Mouse (Mus musculus): ENCODE results near the gene AL732309.1. TPM values are rescaled to one million over a fixed set of nuclear protein-coding genes. Genes with fewer than 3 reads are reported as not detected.

Gene AL732309.1
- total RNA-seq (2015), result 4.7 TPM in 2 replicates
- total RNA-seq (2017), result 1.7 TPM in 1 of 2 replicates, not detected in the other

DNA sequence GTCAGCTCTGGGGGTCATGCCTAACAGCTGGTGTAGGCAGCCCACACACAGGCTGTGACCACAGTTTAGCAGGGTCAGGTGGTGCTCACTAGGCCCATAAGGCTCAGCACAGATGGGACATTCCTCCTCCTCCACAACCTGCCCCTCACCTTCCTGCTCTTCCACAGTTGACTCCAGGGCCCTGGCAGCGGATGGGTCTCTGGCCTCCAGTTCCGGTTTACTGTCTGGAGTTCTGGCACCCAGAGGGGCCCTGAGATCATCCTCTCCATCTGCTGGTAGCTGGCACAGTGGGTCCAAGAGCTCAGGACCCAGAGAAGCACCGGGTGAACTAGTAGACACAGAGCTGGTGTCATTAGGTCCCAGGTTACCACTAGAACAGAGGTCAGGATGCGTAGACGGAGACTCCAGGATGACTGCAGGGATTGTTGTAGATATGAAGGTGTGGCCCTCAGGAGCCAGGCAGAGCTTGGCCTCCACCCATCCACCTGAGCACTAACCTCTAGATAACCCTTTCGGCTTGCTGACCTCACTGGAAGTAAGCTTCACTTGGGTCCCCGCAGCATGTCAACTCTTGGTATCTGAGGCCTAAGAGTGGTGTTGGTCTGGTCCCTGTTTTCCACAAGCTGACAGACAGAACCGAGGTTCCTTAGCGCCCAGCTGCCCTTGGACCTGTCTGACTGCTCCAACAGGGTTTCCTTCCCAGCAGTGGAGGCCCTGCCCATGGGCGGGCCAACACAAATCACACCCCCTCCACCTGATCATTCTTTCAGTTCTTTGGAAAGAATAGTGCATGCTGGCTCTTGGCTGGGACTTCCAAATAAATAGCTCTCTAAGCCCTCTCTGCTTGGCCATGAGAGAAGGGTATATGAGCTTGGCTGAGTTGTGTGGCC is at the start of gene AL732309.1:
TSS of gene AL732309.1 (minus strand) at position 681 of the 890 bp plus-strand sequence.
- ATAC-seq (ENCODE audit: poor library complexity, severe bottlenecking), result no peak

DNA sequence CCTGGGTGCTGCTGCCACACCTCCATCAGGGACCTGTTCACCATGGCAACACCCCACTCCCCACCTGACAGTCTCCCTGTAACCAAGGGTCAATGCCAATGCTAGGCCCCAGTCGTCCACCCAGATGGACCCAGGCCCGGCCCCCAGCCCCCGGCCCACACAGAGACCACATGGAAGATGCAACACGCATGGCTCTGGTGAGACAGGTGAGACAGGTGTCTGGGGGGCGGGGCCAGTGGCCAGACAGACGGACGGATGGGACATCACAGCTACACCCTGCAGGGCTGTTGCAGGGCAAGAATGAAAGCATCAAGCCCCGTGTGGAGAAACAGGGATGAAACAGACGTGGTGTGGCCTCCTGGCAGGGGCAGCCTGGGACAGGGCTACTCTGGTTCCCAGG is 47.0 kb upstream of the AL732309.1 start:
- no peak for ATAC-seq (ENCODE audit: poor library complexity, severe bottlenecking)

DNA sequence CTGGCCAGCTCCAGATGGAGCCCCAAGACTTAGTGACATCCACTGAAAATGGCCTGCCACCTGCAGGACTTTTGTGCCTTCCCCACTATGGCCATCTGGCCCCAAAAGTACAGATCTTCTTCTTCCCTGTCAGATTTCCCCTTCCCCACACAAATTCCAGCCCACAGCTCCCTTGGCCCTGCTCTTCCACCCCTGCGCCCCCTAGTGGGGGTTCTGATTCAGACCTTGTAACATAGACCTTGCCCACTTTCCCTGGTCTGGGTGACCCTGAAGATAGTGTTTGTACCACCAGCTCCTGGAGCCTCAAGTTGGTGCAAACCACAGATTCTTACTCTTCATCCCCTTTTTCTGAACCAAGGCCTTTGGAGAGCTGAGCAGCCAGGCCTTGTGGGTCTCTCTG is 46.2 kb upstream of the AL732309.1 start:
- peak; percentile 82 for ATAC-seq (ENCODE audit: poor library complexity, severe bottlenecking)

DNA sequence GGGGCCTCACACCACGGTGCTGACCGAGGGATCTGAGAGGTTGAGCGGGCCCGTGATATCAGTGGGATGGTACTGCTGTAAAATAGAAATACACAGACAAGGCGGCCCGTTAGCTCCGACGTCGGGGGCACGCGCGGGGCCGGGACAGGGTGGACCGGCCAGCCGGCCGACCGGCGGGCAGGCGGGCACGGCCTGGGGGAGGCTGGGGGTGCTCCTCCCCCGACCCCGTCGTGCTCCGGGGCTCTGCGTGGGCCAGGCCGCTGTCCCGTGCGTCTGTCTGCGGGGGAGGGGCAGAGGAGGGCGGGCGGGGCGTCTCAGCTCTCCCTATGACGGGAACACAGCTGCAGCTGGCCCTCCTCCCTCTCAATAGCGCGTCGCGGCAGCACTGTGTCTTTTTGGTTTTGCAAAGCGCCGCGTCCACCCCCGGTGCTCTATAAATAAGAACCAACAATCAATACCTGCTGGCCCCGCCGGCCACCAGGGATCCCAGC is 45.4 kb upstream of the AL732309.1 start:
- ATAC-seq (ENCODE audit: poor library complexity, severe bottlenecking), result no peak

DNA sequence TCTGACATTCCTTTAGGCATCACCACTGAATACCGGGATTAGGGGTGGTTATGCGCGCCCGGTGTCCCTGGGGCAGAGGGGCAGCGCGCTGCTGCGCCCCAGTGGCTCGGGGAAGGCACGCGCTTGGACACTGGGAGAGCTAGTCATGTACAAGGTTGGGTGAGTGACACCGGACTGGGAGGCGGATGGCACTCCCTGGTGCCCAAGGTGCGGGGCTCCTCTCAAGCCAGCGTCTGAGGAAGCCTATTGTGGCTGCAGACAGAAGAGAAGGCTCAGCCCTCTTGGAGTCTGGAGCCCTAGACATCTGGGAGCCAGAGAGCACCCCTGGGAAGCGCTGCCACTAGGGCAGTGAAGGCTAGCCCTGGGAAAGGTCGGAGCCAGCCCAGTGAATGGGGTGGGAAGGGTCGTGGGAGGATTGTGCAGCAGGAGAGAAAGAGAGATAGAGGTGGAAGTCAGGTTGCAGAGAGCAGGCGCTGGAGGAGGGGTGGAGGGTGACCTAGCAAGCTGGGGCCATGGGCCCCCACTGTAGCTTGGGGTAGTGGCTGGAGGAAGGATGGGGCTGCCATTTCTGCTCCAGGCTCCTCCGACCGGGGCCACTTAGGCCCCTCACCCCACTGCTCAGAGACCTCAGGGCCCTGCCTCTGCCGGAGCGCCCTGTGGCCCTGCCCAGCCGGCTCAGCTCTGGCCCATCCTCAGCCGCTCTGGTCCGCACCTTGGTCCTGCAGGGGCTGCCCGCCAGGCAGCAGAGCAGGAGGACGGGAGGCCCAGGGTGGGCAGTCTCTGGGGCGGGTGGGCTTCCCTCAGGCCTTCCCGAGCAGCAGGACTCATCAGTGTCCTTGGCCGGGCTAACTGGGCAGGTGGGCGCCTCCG is 44.8 kb upstream of the AL732309.1 start:
- ATAC-seq (ENCODE audit: poor library complexity, severe bottlenecking), result no peak

DNA sequence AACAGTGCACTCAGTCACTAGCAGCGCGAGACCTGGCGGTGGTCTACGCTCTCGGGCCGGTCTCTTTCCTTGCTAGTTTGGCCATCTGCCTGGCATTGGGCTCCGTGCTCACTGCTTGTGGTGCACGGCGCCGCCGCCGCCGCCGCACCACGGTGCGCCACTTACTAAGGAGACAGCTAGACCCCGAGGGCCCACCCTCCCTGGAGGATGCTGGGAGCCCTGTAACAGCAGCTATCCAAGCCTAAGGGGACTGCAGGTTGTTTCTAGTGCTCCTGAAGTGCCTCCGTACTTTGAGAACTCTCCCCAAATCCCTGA is 44.1 kb upstream of the AL732309.1 start:
- no peak for ATAC-seq (ENCODE audit: poor library complexity, severe bottlenecking)

DNA sequence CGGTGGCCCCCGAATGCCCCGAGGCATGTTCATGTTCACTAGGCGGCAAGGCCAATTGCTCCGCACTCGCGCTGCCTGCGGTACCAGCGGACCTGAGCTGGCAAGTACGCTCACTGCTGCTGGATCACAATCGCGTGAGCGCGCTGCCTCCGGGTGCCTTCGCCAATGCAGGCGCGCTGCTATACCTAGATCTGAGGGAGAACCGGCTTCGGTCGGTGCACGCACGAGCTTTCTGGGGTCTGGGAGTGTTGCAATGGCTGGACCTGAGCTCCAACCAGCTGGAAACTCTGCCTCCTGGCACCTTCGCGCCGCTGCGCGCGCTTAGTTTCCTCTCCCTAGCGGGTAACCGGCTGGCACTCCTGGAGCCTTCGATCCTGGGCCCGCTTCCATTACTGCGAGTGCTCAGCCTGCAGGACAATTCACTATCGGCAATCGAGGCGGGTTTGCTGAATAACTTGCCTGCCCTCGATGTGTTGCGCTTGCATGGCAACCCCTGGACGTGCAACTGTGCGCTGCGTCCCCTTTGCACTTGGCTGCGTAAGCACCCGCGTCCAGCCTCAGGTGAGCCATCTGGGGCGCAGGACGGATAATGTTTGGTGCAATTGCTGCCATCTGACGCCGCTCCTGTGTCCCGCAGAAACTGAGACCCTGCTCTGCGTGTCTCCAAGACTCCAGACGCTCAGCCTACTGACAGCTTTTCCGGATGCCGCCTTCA is 43.6 kb upstream of the AL732309.1 start:
- ATAC-seq (ENCODE audit: poor library complexity, severe bottlenecking), result no peak

DNA sequence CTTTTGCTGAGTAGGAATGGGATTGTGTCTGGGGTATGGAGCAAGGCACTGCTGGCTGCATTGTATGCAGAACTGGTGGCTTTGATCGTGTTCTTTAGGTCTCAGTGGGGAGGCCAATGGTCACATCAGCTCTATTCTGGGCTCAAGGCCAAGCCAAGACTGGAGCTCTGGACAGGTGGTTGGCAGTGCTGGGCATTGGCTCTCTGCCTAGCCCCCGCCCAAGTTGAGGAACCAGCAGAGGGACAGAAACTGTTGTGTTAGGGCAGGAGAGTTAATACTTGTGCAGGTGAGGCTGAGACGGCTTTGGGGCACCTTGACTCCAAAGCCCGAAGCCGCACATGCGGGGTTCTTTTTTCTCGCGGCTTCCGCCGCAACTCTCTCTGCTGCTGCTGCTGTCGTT is 43.0 kb upstream of the AL732309.1 start, which contains the start of gene Lrrc26:
TSS of gene Lrrc26 (plus strand) at position 265 of the 400 bp plus-strand sequence.
- ATAC-seq (ENCODE audit: poor library complexity, severe bottlenecking), result no peak

DNA sequence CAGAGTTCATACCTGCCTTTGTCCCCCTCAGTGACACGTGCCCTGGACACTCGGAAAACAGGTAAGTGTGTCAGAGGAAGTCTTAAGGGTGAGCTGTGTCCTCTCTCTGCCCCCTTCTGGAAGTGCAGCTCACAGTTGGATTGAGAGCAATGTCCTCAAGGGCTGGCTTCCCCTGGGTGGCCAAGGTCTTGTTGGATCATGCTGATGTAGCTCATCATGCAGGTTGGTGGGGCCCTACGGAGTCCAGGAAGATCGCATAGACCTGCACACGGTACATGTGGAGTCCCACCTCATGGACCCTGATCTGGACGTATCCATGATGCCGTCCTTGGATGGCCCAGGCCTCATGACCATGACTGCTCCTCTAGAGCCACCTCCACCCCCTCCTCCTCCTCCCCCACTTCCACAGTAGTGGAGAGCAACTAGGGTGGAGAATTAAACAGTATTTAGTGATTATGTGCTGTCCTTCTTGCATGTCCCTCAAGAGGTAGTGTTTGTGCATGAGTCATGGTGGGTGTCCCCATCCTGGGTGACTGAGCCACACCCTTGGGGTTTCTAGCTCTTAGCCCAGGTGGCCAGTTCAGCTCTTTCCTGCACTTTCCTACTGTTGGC is 42.2 kb upstream of the AL732309.1 start:
- ATAC-seq (ENCODE audit: poor library complexity, severe bottlenecking), result no peak

DNA sequence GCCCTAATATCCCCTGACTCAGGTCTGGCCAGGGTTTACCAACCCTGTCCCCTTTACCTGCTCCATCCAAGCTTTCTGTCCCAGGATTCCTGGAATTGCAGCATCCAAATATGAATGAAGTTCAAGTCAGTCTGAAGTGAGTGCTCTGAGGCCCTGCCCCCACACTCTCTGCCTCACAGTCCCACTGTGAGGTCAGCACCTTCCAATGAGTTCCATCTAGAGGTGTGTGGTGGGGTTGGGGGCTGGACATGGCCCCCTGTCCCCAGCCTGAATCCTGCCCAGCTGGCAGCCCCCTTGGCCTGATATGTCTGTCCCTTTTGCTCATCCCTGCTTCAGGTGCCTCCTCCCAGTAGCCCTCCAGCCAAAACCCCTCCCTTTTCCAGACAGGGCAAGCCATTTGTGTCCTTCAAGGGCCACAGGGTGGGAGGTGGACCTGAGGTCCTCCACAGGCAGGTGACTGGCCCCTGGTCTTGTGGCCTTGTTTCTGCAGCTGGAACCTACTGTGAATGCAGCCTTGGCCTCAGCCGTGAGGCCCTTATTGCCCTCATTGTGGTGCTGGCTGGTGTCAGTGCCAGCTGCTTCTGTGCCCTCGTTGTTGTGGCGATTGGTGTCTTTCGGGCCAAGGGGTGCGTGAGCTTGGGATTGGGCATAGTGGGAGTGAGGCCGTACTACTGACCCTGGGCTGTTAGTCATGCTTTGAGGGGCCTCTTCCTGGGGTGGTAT is 41.4 kb upstream of the AL732309.1 start, which contains the start of gene Tmem210:
TSS of gene Tmem210 (plus strand) at position 219 of the 723 bp plus-strand sequence.
- ATAC-seq (ENCODE audit: poor library complexity, severe bottlenecking), result no peak

DNA sequence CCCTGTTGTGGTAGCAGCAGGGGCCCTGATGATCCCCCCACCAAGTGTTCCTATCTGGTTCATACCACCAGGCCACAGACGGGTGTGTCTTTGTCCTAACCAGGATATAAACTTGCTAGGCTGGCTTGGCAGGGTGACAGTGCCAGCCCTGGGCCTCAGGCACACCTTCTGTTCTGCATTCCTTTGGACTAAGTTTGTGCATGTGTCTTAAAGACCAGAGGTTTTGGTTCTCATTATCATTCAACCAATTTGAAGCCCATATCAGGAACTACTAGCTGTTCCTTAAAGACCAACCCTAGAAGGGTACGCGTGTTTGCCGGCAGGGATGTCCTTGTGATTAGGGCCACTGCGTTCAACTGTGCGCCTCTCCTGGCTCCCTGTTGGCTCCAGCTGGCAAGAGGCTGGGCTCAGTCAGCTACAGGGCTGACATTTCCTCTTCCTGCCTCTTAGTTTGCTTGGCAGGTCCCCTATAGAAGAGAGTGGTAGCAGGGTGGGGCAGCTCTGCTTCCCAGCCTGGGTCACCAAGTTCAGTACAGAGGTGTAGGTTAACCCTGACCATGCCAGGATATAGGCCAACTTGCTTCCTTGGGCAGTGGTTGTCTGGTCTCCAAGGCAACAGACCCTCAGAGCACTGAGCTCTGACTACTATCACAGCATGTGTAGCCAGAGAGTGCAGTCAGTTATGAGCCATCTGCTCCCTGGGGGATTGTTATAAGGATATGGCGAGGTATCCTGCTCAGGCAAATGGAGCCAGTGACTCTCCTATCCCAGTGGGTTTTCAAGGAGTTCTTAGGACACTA is 40.4 kb upstream of the AL732309.1 start:
- no peak for ATAC-seq (ENCODE audit: poor library complexity, severe bottlenecking)

DNA sequence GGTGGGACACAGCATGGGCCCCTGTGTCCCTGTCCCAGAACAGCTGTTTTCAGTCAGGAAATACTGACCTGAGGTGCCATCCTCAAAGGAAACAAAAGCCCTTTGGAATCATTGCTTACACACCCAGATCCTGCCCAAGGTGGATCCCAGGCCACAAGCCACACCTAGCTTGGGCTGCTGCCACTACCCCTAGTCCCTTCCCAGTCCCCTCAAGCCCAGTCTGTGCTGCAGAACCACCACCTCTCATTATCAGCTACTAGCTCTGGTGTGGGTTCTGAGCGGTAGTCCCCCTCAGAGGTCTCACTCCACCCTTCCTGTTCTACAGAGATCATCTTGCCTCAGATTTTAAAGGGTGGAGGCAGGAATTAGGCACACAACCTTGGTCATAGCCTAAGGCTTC is 39.7 kb upstream of the AL732309.1 start:
- ATAC-seq (ENCODE audit: poor library complexity, severe bottlenecking), result no peak

DNA sequence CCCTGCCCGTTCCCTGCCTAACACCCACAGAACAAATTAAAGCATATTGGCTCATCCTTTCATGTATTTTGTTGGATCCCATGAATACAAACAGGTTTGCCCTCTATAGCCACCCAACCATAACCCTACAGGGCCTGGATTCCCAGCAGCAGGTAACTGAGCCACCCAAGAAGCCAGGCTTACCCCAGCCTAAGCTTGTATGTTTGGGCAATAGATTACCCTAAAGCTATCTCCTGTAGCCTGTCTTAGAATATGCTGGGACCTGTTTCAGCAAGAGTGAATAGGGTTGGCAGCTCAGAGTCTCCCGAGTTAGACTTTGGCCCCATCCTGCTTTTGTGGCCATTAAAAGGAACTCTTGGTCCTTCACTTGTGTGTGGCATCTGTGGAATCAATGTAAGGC is 38.9 kb upstream of the AL732309.1 start:
- ATAC-seq (ENCODE audit: poor library complexity, severe bottlenecking), result no peak

DNA sequence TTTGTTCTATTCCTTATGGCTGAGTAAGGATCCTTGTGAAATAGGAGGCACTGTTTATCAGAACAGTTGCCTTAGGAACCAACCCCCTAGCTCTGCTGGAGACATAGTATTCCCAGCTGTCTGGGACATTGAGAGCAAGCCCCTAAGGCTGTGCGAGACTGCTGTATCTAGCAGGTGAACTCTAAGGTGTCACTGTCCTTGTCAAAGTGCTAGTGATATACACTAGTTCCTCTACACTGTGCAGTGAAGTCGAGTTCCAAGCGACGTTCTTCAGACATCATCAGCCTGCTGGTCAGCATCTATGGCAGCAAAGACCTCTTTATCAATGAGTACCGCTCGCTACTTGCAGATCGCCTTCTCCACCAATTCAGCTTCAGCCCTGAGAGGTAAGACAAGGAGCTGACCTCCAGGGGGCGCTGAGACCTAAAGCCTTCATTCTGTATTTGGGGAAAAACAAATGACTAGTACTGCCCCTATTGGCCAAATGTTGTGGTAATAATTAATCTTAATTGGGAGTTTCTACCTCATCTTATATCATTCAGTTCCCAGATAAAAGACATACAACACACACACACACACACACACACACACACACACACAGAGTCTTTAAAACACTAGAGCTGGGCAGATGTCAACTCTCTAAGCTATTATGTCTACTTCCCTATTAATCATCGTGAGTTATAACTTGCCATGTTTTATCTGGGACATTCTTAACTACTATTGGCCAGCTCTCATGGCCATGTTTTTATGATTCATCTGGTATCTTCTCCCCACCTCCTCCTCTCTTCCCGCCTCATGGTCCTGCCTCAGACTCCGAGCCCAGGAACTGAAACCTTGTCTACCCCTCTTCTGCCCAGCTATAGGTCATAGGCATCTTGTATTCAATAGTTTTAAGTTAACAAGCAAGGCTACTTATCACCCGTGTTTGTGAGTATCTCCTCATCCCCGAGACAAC is 32.5 kb upstream of the AL732309.1 start:
- peak; percentile 87 for ATAC-seq (ENCODE audit: poor library complexity, severe bottlenecking)

DNA sequence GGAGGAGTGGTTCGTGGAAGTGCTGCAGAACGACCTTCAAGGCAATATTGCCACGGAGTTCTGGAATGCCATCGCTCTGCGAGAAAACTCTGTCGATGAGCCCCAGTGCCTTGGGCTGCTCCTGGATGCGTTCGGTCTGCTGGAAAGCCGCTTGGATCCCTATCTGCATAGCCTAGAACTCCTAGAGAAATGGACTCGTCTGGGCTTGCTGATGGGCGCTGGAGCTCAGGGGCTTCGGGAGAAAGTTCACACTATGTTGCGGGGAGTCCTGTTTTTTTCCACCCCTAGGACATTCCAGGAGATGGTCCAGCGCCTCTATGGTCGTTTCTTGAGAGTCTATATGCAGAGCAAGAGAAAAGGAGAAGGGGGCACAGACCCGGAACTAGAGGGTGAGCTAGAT is 26.3 kb upstream of the AL732309.1 start:
- no peak for ATAC-seq (ENCODE audit: poor library complexity, severe bottlenecking)

DNA sequence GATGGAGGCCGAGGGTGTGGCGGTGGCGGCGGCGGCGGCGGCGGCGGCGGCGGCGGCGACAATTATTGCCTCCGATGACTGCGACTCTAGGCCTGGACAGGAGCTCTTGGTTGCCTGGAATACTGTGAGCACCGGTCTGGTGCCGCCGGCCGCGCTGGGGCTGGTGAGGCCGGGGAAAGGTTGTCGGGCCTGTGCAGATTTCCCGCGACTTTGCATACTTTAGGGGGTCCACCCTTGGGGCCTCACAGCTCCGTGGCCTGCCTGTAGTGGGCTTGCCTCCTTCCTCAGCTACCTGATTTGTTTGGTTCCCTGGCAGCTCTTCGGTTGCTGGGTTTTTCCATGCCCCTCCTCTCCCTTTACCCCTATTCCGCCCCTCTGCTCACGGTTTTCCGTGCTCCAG is 25.9 kb upstream of the AL732309.1 start:
- ATAC-seq (ENCODE audit: poor library complexity, severe bottlenecking), result no peak

DNA sequence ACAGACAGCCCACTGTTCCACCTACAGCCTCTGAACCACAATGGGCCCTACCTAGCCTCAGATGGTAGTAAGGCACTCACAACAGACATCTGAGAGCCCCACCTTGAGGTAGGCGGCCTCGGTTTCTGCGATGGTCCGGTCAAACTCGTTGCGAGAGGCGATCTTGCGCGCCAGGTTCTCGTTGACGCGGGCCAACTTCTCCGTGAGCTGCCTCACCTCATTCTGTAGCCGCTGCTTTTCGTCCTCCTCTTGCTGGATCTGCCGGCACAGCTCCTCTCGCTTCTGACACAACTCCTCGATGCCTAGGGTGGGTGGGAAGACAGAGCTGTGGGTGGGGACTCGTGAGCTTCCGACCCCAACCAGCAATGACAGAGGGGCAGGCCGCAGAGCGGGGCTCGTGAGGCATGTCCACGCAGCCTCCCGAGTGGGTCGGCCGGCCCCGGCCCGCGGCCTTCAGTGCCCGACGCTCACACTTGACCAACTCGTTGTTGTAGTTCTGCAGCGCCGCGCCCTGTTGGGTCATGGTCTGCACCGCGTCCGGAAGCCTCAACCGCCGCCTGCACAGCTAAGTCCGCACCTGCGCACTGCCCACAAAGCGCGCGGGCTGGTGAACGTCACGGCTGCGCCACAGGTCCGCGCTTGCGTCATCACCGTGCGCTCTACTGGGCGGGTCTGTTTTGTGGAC is 25.3 kb upstream of the AL732309.1 start, which contains the start of the genes Ssna1 and Anapc2:
TSS of gene Ssna1 (minus strand) at position 612 of the 685 bp plus-strand sequence.
TSS of gene Anapc2 (plus strand) at position 652 of the 685 bp plus-strand sequence.
- peak; percentile 98 for ATAC-seq (ENCODE audit: poor library complexity, severe bottlenecking)

Measured in megakaryocyte, adult 5-6 weeks (primary cell).